Mouse (Mus musculus) myocyte (in vitro differentiated cells): Measurements from ENCODE around the gene Mamstr. TPM values are rescaled to one million over a fixed set of nuclear protein-coding genes. Genes with fewer than 3 reads are reported as not detected.

Experiments used
- H3K27me3 ChIP-seq: one replicate; pipeline ENCODE4 v1.6.1; 2011; ENCODE audit not compliant: control insufficient read depth, insufficient read depth, insufficient read length
- H3K36me3 ChIP-seq: one replicate; pipeline ENCODE4 v1.6.1; 2011; ENCODE audit not compliant: control insufficient read depth, insufficient read depth
- H3K4me2 ChIP-seq: one replicate; pipeline ENCODE4 v1.6.1; 2011; ENCODE audit warnings: low read depth, control low read depth
- H3K4me3 ChIP-seq: one replicate; pipeline ENCODE4 v1.5.1; 2011; ENCODE audit warnings: mild to moderate bottlenecking, control low read depth, moderate library complexity
- H3K79me2 ChIP-seq: one replicate; pipeline ENCODE4 v1.6.1; 2011; ENCODE audit not compliant: control insufficient read depth, insufficient read depth
- H3ac ChIP-seq: one replicate; pipeline ENCODE4 v1.6.1; 2011; ENCODE audit not compliant: control insufficient read depth, insufficient read length
- CEBPB ChIP-seq: IDR thresholded peaks from 2 replicates; pipeline ENCODE4 v1.6.1; 2011; ENCODE audit warnings: mild to moderate bottlenecking, moderate library complexity; ENCODE audit not compliant: poor library complexity, insufficient read depth, severe bottlenecking
- E2F4 ChIP-seq: IDR thresholded peaks from one replicate; pipeline ENCODE4 v1.6.1; 2011; ENCODE audit warnings: mild to moderate bottlenecking, control low read depth, moderate library complexity; ENCODE audit not compliant: insufficient read depth
- MAX ChIP-seq: IDR thresholded peaks from one replicate; pipeline ENCODE4 v1.6.1; 2011; ENCODE audit warnings: low read depth, mild to moderate bottlenecking, control low read depth
- MYOD1 ChIP-seq, 3 experiments: IDR thresholded peaks; one replicate each; pipeline ENCODE4 v1.6.1; 2011; ENCODE audit warnings: control low read depth in 2 of 3, low read depth in 2 of 3, mild to moderate bottlenecking in 2 of 3, moderate library complexity in 1 of 3; ENCODE audit not compliant: insufficient read length in 2 of 3, control insufficient read depth in 1 of 3
- MYOG ChIP-seq, 3 experiments: IDR thresholded peaks; one replicate each; pipeline ENCODE4 v1.6.1; 2011; ENCODE audit warnings: control low read depth in 2 of 3, low read depth in 2 of 3, mild to moderate bottlenecking in 2 of 3; ENCODE audit not compliant: insufficient read length in 2 of 3, control insufficient read depth in 1 of 3, insufficient read depth in 1 of 3
- POLR2A ChIP-seq: IDR thresholded peaks from one replicate; pipeline ENCODE4 v1.6.1; 2011; ENCODE audit warnings: low read depth, mild to moderate bottlenecking, control low read depth, moderate library complexity; ENCODE audit not compliant: insufficient read length
- POLR2AphosphoS2 ChIP-seq: IDR thresholded peaks from one replicate; pipeline ENCODE4 v1.6.1; 2011; ENCODE audit warnings: low read depth, control low read depth; ENCODE audit not compliant: insufficient read length
- REST ChIP-seq: IDR thresholded peaks from one replicate; pipeline ENCODE4 v1.6.1; 2011; ENCODE audit warnings: mild to moderate bottlenecking, control low read depth, moderate library complexity; ENCODE audit not compliant: insufficient read depth, insufficient read length
- SRF ChIP-seq: IDR thresholded peaks from one replicate; pipeline ENCODE4 v1.6.1; 2011; ENCODE audit warnings: low read depth; ENCODE audit not compliant: control insufficient read depth, insufficient read length
- TCF12 ChIP-seq: IDR thresholded peaks from one replicate; pipeline ENCODE4 v1.6.1; 2011; ENCODE audit warnings: mild to moderate bottlenecking, control low read depth; ENCODE audit not compliant: poor library complexity, insufficient read depth, severe bottlenecking
- TCF3 ChIP-seq: IDR thresholded peaks from one replicate; pipeline ENCODE4 v1.6.1; 2011; ENCODE audit warnings: low read depth, control low read depth; ENCODE audit not compliant: insufficient read length
- USF1 ChIP-seq: IDR thresholded peaks from one replicate; pipeline ENCODE4 v1.6.1; 2011; ENCODE audit warnings: low read depth, mild to moderate bottlenecking, control low read depth, moderate library complexity
- polyA plus RNA-seq: library from polyadenylated mRNA; unstranded; fragments of >200 nt; fragmentation: generic; extraction: Trizol; gene quantifications from one replicate; pipeline ENCODE4 v1.2.1, GENCODE M21; 2012; ENCODE audit warnings: missing spikeins

Gene Mamstr
- polyA plus RNA-seq, 1 experiment: 12.5 TPM

GRCm38 (mm10) chr7:45595176-45595575 is 44.6 kb upstream of the Mamstr start:
- H3K27me3 ChIP-seq: no peaks in the 10 kb centered on the region
- H3K79me2 ChIP-seq: no peaks in the 10 kb centered on the region
- H3K4me2 ChIP-seq: no peak overlapping the region
- no peak overlapping the region for H3ac ChIP-seq
- H3K36me3 ChIP-seq: no peaks in the 10 kb centered on the region
- no peak overlapping the region for H3K4me3 ChIP-seq
- TF ChIP-seq POLR2AphosphoS2: no peak
- no peak for TF ChIP-seq POLR2A
- no peak for TF ChIP-seq USF1
- no peak for TF ChIP-seq SRF
- TF ChIP-seq TCF3: no peak
- TF ChIP-seq MYOD1 (IDR thresholded peaks at IDR 0.05; ENCODE audit: control insufficient read depth in 1 of 3, insufficient read length in 2 of 3, low read depth in 2 of 3): no peak
- no peak for TF ChIP-seq TCF12
- TF ChIP-seq MYOG (IDR thresholded peaks at IDR 0.05; ENCODE audit: control insufficient read depth in 1 of 3, insufficient read depth in 1 of 3, insufficient read length in 2 of 3, low read depth in 2 of 3): no peak
- no peak for TF ChIP-seq E2F4
- no peak for TF ChIP-seq CEBPB
- no peak for TF ChIP-seq MAX
- no peak for TF ChIP-seq REST

GRCm38 (mm10) chr7:45596107-45596506 is 43.7 kb upstream of the Mamstr start:
- TF ChIP-seq CEBPB (no peak), REST (no peak), USF1 (no peak), POLR2AphosphoS2 (no peak), MAX (no peak), E2F4 (no peak), MYOD1 (IDR thresholded peaks at IDR 0.05; ENCODE audit: control insufficient read depth in 1 of 3, insufficient read length in 2 of 3, low read depth in 2 of 3) (no peak), POLR2A (no peak), SRF (no peak), TCF3 (no peak)
- no peaks in the 10 kb centered on the region for H3K27me3 ChIP-seq
- H3K79me2 ChIP-seq: no peaks in the 10 kb centered on the region
- no peaks in the 10 kb centered on the region for H3K36me3 ChIP-seq
- H3ac ChIP-seq: no peak overlapping the region
- no peak overlapping the region for H3K4me3 ChIP-seq
- H3K4me2 ChIP-seq: no peak overlapping the region

GRCm38 (mm10) chr7:45597013-45597412 is 42.8 kb upstream of the Mamstr start:
- no peaks in the 10 kb centered on the region for H3K79me2 ChIP-seq
- no peak for TF ChIP-seq E2F4
- H3K36me3 ChIP-seq: no peaks in the 10 kb centered on the region

GRCm38 (mm10) chr7:45597527-45597926 is 42.2 kb upstream of the Mamstr start:
- no peaks in the 10 kb centered on the region for H3K36me3 ChIP-seq
- H3K79me2 ChIP-seq: no peaks in the 10 kb centered on the region
- TF ChIP-seq MAX: no peak
- no peak for TF ChIP-seq TCF3
- TF ChIP-seq REST: no peak
- TF ChIP-seq USF1: no peak
- TF ChIP-seq POLR2A: no peak
- no peak for TF ChIP-seq MYOD1 (IDR thresholded peaks at IDR 0.05; ENCODE audit: control insufficient read depth in 1 of 3, insufficient read length in 2 of 3, low read depth in 2 of 3)
- TF ChIP-seq E2F4: no peak
- TF ChIP-seq POLR2AphosphoS2: no peak
- no peak for TF ChIP-seq SRF
- H3ac ChIP-seq: no peak overlapping the region
- H3K4me2 ChIP-seq: no peak overlapping the region
- H3K27me3 ChIP-seq: no peaks in the 10 kb centered on the region
- no peak overlapping the region for H3K4me3 ChIP-seq

More at GRCm38 (mm10) chr7:45597013-45597412, 42.8 kb upstream of the Mamstr start:
- Histone ChIP-seq H3K27me3 (no peaks in the 10 kb centered on the region), H3K4me3 (no peak overlapping the region), H3K4me2 (no peak overlapping the region), H3ac (no peak overlapping the region)

GRCm38 (mm10) chr7:45598960-45599879 is 40.6 kb upstream of the Mamstr start:
- Histone ChIP-seq H3K79me2 (no peaks in the 10 kb centered on the region), H3K27me3 (no peaks in the 10 kb centered on the region), H3K4me2 (no peak overlapping the region), H3K36me3 (no peaks in the 10 kb centered on the region), H3ac (no peak overlapping the region), H3K4me3 (no peak overlapping the region)
- TF ChIP-seq MYOD1 (IDR thresholded peaks at IDR 0.05; ENCODE audit: control insufficient read depth in 1 of 3, insufficient read length in 2 of 3, low read depth in 2 of 3): no peak
- TF ChIP-seq E2F4: no peak
- no peak for TF ChIP-seq POLR2AphosphoS2
- no peak for TF ChIP-seq SRF
- TF ChIP-seq REST: no peak
- TF ChIP-seq TCF12: no peak
- TF ChIP-seq MAX: no peak
